Mouse (Mus musculus): ENCODE measurements around the gene Gm42420. TPM values are rescaled to one million over a fixed set of nuclear protein-coding genes. Genes with fewer than 3 reads are reported as not detected.

Gene Gm42420
- polyA plus RNA-seq, 1 experiment from 2014 or later = 0.62 TPM

DNA sequence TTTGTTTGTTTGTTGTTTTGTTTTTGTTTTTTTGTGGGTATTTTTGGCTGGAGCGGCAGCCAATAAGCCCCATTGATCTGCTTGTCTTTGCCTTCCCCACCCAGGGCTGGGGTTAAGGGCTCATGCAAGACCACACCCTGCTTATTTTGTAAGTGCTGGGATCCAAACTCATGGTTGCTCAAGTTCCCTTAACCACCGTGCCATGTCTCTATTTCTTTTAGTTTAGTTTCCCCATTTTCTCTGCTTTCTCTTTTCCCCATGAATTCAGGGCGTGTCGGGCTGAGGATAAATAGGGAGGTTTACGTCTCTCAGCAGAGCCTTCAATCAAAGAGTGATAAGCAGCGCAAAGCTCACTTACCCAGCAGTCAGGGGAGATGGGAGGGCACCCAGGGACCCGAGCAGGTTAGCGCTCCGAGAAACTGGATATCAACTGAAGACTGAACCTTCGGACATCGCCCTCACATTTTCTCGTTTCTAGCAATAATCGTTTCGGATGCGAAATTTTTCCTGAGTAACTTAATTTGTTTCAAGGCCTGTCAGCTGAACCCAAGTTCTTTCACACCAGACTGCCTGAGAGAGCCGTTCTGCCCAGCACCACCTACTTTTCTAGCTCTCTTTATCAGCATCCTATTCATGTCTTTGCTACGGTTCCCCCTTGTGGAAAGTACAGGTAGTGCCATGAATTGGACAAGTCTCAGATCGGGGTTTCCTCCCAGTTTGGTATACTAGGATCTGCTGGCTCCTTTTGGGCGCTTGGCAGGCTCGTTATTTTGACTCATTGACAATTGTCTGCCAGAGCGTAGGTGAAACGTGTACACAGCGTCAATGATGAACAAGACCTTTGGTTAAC is 23.2 kb upstream of the Gm42420 start:
- Histone ChIP-seq H3K36me3 (ENCODE audit: control insufficient read depth, insufficient read depth, low read length) (no peaks in the 10 kb centered on the region), H3K9me3 (ENCODE audit: control insufficient read depth, low read depth, low read length) (no peaks in the 10 kb centered on the region), H3K4me3 (ENCODE audit: low read depth, low read length) (no peak overlapping the region; the same call in 1 of the 2 replicates), H3K27ac (ENCODE audit: low read length) (no peak overlapping the region), H3K4me1 (ENCODE audit: control insufficient read depth, insufficient read depth, low read length) (peaks cover 12% of the 10 kb centered on the region), H3K27me3 (ENCODE audit: control insufficient read depth, insufficient read depth, low read length) (no peaks in the 10 kb centered on the region), H3K4me2 (replicated peaks; ENCODE audit: low read depth, low read length) (peak overlapping the region; percentile 26), H3K9ac (replicated peaks; ENCODE audit: low read depth, low read length) (no peak overlapping the region)
- 0 out of 2 replicates have a peak, but pooled peaks have one; percentile 47 for ATAC-seq (ENCODE audit: insufficient number of reproducible peaks, insufficient read depth, low FRiP score, low read depth)
- WGBS = 15% methylated on average over 23 of the region's 23 CpGs

DNA sequence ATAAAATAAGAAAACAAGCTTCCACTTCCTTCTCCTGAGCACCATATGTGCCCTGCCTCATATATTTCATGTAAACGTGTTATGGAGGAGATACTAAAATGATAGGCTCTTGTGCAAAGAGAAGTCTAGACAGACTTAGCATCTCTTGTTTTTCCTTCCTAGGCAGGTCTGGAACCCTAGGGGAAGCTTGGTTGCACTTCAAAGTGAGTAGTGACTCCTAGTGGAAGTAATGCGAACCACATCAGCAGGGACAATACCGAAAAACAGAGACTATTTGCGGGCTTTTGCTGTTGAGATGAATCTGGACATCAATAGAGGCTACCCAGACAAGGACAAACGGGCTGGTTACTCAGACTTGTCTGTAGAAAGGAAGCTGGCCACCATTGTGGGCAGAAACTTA is 18.0 kb upstream of the Gm42420 start:
- Histone ChIP-seq H3K27me3 (ENCODE audit: control insufficient read depth, insufficient read depth, low read length) (no peaks in the 10 kb centered on the region), H3K9ac (replicated peaks; ENCODE audit: low read depth, low read length) (no peak overlapping the region), H3K4me1 (ENCODE audit: control insufficient read depth, insufficient read depth, low read length) (no peaks in the 10 kb centered on the region), H3K4me3 (ENCODE audit: low read depth, low read length) (no peak overlapping the region), H3K9me3 (ENCODE audit: control insufficient read depth, low read depth, low read length) (no peaks in the 10 kb centered on the region), H3K27ac (ENCODE audit: low read length) (no peak overlapping the region), H3K4me2 (replicated peaks; ENCODE audit: low read depth, low read length) (no peak overlapping the region), H3K36me3 (ENCODE audit: control insufficient read depth, insufficient read depth, low read length) (no peaks in the 10 kb centered on the region)
- 19% methylated on average over 5 of the region's 5 CpGs for WGBS
- no peak for ATAC-seq (ENCODE audit: insufficient number of reproducible peaks, insufficient read depth, low FRiP score, low read depth)

GRCm38 (mm10) chr6:39570426-39570825 is 15.1 kb upstream of the Gm42420 start:
- Histone ChIP-seq H3K4me1 (ENCODE audit: control insufficient read depth, insufficient read depth, low read length) (peaks cover 8% of the 10 kb centered on the region), H3K9ac (replicated peaks; ENCODE audit: low read depth, low read length) (no peak overlapping the region), H3K27ac (ENCODE audit: low read length) (no peak overlapping the region), H3K4me3 (ENCODE audit: low read depth, low read length) (no peak overlapping the region), H3K4me2 (replicated peaks; ENCODE audit: low read depth, low read length) (no peak overlapping the region), H3K27me3 (ENCODE audit: control insufficient read depth, insufficient read depth, low read length) (no peaks in the 10 kb centered on the region), H3K36me3 (ENCODE audit: control insufficient read depth, insufficient read depth, low read length) (no peaks in the 10 kb centered on the region), H3K9me3 (ENCODE audit: control insufficient read depth, low read depth, low read length) (no peaks in the 10 kb centered on the region)
- ATAC-seq (ENCODE audit: insufficient number of reproducible peaks, insufficient read depth, low FRiP score, low read depth) = no peak
- WGBS = 56% methylated on average over 3 of the region's 3 CpGs

DNA sequence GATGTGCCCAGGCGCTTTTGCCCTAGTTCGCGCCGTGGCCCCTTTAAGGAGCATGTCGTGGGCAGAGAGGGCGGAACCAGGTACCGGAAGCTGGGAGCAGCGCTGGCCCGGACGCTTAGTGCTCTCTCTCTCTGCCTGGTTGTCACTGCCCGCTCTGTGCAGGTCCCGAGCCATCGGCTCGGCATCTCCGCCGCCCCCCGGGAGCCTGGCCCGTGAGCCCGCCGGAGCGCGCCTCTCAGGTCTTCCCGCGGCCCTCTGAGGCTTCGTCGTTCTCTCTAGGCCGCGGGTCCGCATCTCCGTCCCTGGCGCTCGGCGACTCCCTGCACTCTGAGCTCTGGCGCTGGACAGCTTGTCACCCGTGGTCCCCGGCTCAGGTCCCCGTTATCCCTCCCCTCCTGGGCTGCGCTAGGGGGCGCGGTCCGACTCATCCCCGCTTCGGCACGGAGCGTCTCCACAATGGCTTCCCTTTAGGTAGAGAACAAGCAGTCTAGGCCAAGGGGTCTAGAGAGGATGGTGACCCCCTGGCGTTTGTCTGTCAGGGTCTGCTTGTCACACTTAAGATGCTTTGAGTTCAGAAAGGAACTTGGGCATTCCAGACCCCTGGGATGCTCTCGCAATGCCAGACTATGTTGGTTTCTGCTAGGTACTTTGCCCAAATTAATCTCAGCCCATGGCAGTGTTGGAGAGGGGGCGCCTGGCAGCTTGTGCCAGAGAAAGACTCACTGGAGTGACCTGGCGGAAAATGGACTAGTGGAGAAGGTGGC is 11.6 kb upstream of the Gm42420 start, which contains the start of gene Adck2:
Adck2 (plus strand) TSS at position 83 of the 764 bp plus-strand sequence.
- under 1% methylated on average over 47 of the region's 49 CpGs for WGBS
- H3K4me2 ChIP-seq (replicated peaks; ENCODE audit: low read depth, low read length) = peak within 1 kb of the TSS; percentile 88
- H3K4me1 ChIP-seq (ENCODE audit: control insufficient read depth, insufficient read depth, low read length) = peaks cover 8% of the 10 kb centered on the region
- H3K27me3 ChIP-seq (ENCODE audit: control insufficient read depth, insufficient read depth, low read length) = no peaks in the 10 kb centered on the region
- H3K9me3 ChIP-seq (ENCODE audit: control insufficient read depth, low read depth, low read length) = no peaks in the 10 kb centered on the region
- peak; percentile 94 for ATAC-seq (ENCODE audit: insufficient number of reproducible peaks, insufficient read depth, low FRiP score, low read depth)
- H3K9ac ChIP-seq (replicated peaks; ENCODE audit: low read depth, low read length) = peak within 1 kb of the TSS; percentile 76
- peak within 1 kb of the TSS; percentile 87 for H3K4me3 ChIP-seq (ENCODE audit: low read depth, low read length)
- H3K27ac ChIP-seq (ENCODE audit: low read length) = peak within 1 kb of the TSS; percentile 89
- peaks cover 12% of the 10 kb centered on the region; the same call in 1 of the 2 replicates for H3K36me3 ChIP-seq (ENCODE audit: control insufficient read depth, insufficient read depth, low read length)

DNA sequence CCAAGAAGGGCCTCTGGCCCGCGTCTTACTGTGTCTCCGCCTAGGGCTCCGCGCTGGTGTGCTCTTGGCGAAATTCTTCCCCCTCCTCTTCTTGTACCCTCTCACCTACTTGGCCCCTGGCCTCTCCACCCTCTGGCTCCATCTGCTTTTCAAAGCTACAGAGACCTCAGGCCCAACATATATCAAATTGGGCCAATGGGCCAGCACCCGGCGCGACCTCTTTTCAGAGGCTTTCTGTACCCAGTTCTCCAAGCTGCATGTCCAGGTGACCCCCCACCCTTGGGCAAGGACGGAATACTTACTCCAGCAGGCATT is 11.0 kb upstream of the Gm42420 start:
- H3K4me1 ChIP-seq (ENCODE audit: control insufficient read depth, insufficient read depth, low read length) = peaks cover 8% of the 10 kb centered on the region
- H3K27me3 ChIP-seq (ENCODE audit: control insufficient read depth, insufficient read depth, low read length) = no peaks in the 10 kb centered on the region
- no peaks in the 10 kb centered on the region for H3K9me3 ChIP-seq (ENCODE audit: control insufficient read depth, low read depth, low read length)
- H3K4me2 ChIP-seq (replicated peaks; ENCODE audit: low read depth, low read length) = peak overlapping the region; percentile 88
- H3K9ac ChIP-seq (replicated peaks; ENCODE audit: low read depth, low read length) = peak overlapping the region; percentile 76
- ATAC-seq (ENCODE audit: insufficient number of reproducible peaks, insufficient read depth, low FRiP score, low read depth) = no peak
- peaks cover 12% of the 10 kb centered on the region; the same call in 1 of the 2 replicates for H3K36me3 ChIP-seq (ENCODE audit: control insufficient read depth, insufficient read depth, low read length)
- no peak overlapping the region for H3K27ac ChIP-seq (ENCODE audit: low read length)
- H3K4me3 ChIP-seq (ENCODE audit: low read depth, low read length) = peak overlapping the region; percentile 87
- 26% methylated on average over 10 of the region's 10 CpGs for WGBS

- peaks cover 12% of the 10 kb centered on the region; the same call in 1 of the 2 replicates for H3K36me3 ChIP-seq (ENCODE audit: control insufficient read depth, insufficient read depth, low read length)
- no peaks in the 10 kb centered on the region for H3K27me3 ChIP-seq (ENCODE audit: control insufficient read depth, insufficient read depth, low read length)
- H3K4me2 ChIP-seq (replicated peaks; ENCODE audit: low read depth, low read length) = peak overlapping the region; percentile 88
- H3K4me1 ChIP-seq (ENCODE audit: control insufficient read depth, insufficient read depth, low read length) = peaks cover 8% of the 10 kb centered on the region
- no peaks in the 10 kb centered on the region for H3K9me3 ChIP-seq (ENCODE audit: control insufficient read depth, low read depth, low read length)
- ATAC-seq (ENCODE audit: insufficient number of reproducible peaks, insufficient read depth, low FRiP score, low read depth) = no peak
- H3K9ac ChIP-seq (replicated peaks; ENCODE audit: low read depth, low read length) = no peak overlapping the region
- H3K27ac ChIP-seq (ENCODE audit: low read length) = no peak overlapping the region
- 71% methylated on average over 7 of the region's 7 CpGs for WGBS
- peak overlapping the region; percentile 87; the same call in 1 of the 2 replicates for H3K4me3 ChIP-seq (ENCODE audit: low read depth, low read length)
Measured at GRCm38 (mm10) chr6:39574951-39575350, 10.6 kb upstream of the Gm42420 start.

GRCm38 (mm10) chr6:39579552-39579951 is 6.0 kb upstream of the Gm42420 start:
- WGBS = 83% methylated on average over 7 of the region's 7 CpGs
- H3K36me3 ChIP-seq (ENCODE audit: control insufficient read depth, insufficient read depth, low read length) = peaks cover 27% of the 10 kb centered on the region; the same call in 1 of the 2 replicates
- H3K4me3 ChIP-seq (ENCODE audit: low read depth, low read length) = no peak overlapping the region
- H3K9me3 ChIP-seq (ENCODE audit: control insufficient read depth, low read depth, low read length) = no peaks in the 10 kb centered on the region
- H3K4me2 ChIP-seq (replicated peaks; ENCODE audit: low read depth, low read length) = no peak overlapping the region
- peaks cover 5% of the 10 kb centered on the region for H3K4me1 ChIP-seq (ENCODE audit: control insufficient read depth, insufficient read depth, low read length)
- H3K27me3 ChIP-seq (ENCODE audit: control insufficient read depth, insufficient read depth, low read length) = no peaks in the 10 kb centered on the region
- H3K27ac ChIP-seq (ENCODE audit: low read length) = no peak overlapping the region
- no peak for ATAC-seq (ENCODE audit: insufficient number of reproducible peaks, insufficient read depth, low FRiP score, low read depth)
- H3K9ac ChIP-seq (replicated peaks; ENCODE audit: low read depth, low read length) = no peak overlapping the region

GRCm38 (mm10) chr6:39580558-39580957 is 5.0 kb upstream of the Gm42420 start:
- ATAC-seq (ENCODE audit: insufficient number of reproducible peaks, insufficient read depth, low FRiP score, low read depth) = no peak
- H3K4me3 ChIP-seq (ENCODE audit: low read depth, low read length) = no peak overlapping the region
- whole genome bisulfite sequencing = 85% methylated on average over 2 of the region's 2 CpGs
- no peaks in the 10 kb centered on the region for H3K9me3 ChIP-seq (ENCODE audit: control insufficient read depth, low read depth, low read length)
- H3K27ac ChIP-seq (ENCODE audit: low read length) = no peak overlapping the region
- H3K4me1 ChIP-seq (ENCODE audit: control insufficient read depth, insufficient read depth, low read length) = no peaks in the 10 kb centered on the region
- no peak overlapping the region for H3K9ac ChIP-seq (replicated peaks; ENCODE audit: low read depth, low read length)
- H3K36me3 ChIP-seq (ENCODE audit: control insufficient read depth, insufficient read depth, low read length) = peaks cover 27% of the 10 kb centered on the region; the same call in 1 of the 2 replicates
- no peaks in the 10 kb centered on the region for H3K27me3 ChIP-seq (ENCODE audit: control insufficient read depth, insufficient read depth, low read length)
- no peak overlapping the region for H3K4me2 ChIP-seq (replicated peaks; ENCODE audit: low read depth, low read length)
